Mouse (Mus musculus): ENCODE measurements at regions not wholly inside any gene's neighbourhood (a gene's known extent, or its start where the extent isn't known, plus 50 kb on each side); places are given as distances from the start of the nearest gene placed in this dataset.

DNA sequence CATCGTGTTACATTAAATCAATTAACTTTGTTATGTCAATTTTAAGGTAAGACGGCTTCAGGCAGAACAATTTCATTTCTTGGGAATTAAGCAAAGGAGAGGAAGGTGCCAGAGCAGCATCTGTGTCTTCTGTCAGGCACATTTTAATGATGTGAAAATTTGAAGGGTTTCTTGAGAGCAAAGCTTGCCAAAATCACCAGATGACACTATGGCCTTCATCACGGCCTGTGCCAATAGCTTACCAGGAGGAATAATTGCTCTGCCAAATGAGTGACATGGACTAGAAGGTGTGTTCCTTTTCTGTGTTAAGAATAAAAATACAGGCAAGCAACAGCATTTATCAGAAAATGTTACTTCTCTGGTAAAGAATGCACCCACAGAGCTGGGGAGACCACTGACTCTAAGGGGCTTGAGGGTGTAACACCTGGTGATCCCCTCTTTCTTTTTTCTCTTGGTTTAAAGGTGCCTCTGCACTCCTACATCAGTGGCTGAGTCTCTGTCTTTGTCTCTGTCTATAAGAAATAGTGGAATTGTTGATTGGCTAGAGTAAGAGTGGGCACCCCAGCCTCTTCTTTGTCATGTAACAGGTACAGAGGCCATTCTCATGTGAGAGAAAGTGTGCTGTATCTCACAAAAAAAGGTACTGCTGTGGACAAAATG lies 856.2 kb upstream of the Chrm3 start:
- H3K27me3 ChIP-seq (replicated peaks): no peaks in the 10 kb centered on the region
- no peaks in the 10 kb centered on the region for H3K9me3 ChIP-seq
- WGBS: 92% methylated on average over 3 of the region's 3 CpGs
- H3K4me3 ChIP-seq: no peak overlapping the region
- no peaks in the 10 kb centered on the region for H3K4me1 ChIP-seq
- H3K9ac ChIP-seq: no peak overlapping the region
- no peak overlapping the region for H3K4me2 ChIP-seq (replicated peaks)
- ATAC-seq (ENCODE audit: low FRiP score, low read depth): no peak
- no peaks in the 10 kb centered on the region for H3K36me3 ChIP-seq
- no peak overlapping the region for H3K27ac ChIP-seq

- H3K4me3 ChIP-seq: no peak overlapping the region
- WGBS: 95% methylated on average over 1 of the region's 1 CpGs
- no peaks in the 10 kb centered on the region for H3K27me3 ChIP-seq (replicated peaks)
- no peak overlapping the region for H3K9ac ChIP-seq
- no peak for ATAC-seq (ENCODE audit: low FRiP score, low read depth)
- no peaks in the 10 kb centered on the region for H3K9me3 ChIP-seq
- H3K4me1 ChIP-seq: no peaks in the 10 kb centered on the region
- no peak overlapping the region for H3K4me2 ChIP-seq (replicated peaks)
- H3K27ac ChIP-seq: no peak overlapping the region
- no peaks in the 10 kb centered on the region for H3K36me3 ChIP-seq
Observed at GRCm38 (mm10) chr13:11210109-11210508, 849.5 kb upstream of the Chrm3 start.

DNA sequence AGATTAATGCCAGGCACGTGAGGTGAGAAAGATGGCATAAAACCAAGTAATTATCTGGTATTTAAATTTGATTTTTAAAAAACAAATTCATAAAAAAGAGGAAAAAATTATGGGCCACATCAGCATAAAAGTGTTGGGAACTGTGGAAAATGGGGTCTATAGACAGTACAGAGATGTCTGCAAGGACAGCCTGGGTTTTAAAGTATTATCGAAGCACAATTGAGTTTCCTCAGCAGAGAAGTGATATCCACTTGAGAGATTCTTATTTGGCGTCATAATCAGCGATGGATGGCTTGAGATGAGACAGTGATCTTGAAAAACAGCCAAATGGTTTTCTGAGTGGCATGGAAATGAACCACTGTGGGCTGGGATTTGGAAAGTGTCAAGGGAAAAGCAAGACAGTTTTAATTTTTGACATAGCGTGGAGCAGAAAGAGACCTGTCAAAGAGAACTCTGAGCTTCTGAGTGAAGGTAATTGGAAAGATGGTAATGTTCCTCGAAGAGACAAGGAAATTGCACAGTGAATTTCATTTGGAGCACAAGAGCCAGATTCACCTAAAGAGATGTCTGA lies 844.7 kb upstream of the Chrm3 start:
- no peak overlapping the region for H3K27ac ChIP-seq
- H3K36me3 ChIP-seq: no peaks in the 10 kb centered on the region
- ATAC-seq (ENCODE audit: low FRiP score, low read depth): no peak
- H3K27me3 ChIP-seq (replicated peaks): no peaks in the 10 kb centered on the region
- H3K9me3 ChIP-seq: no peaks in the 10 kb centered on the region
- H3K4me3 ChIP-seq: no peak overlapping the region
- 88% methylated on average over 6 of the region's 6 CpGs for WGBS
- H3K9ac ChIP-seq: no peak overlapping the region
- no peak overlapping the region for H3K4me2 ChIP-seq (replicated peaks)
- H3K4me1 ChIP-seq: no peaks in the 10 kb centered on the region

DNA sequence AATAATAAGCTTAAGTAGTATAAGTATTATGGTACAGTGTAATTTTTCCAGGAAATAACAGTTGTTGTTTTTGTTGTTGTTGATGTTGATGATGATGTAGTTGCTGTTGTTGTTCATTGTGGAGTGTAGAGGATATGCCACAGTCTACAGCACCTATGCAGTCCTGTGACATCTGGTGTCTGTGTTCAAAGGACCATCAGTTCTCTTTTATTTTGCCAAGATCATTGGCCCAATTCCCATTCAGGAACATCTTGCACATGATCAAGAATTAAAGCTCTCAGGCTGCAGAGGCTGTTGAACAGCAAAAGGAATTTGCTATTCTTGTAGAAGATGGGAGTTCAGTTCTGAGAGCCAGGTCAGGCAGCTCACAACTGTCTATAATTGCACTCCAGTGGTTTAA lies 841.3 kb upstream of the Chrm3 start:
- no peak overlapping the region for H3K9ac ChIP-seq
- H3K4me2 ChIP-seq (replicated peaks): no peak overlapping the region
- no peaks in the 10 kb centered on the region for H3K9me3 ChIP-seq
- ATAC-seq (ENCODE audit: low FRiP score, low read depth): no peak
- no peaks in the 10 kb centered on the region for H3K27me3 ChIP-seq (replicated peaks)
- H3K4me3 ChIP-seq: no peak overlapping the region
- no peak overlapping the region for H3K27ac ChIP-seq
- no peaks in the 10 kb centered on the region for H3K36me3 ChIP-seq
- no peaks in the 10 kb centered on the region for H3K4me1 ChIP-seq

GRCm38 (mm10) chr13:11192471-11192870 lies 831.8 kb upstream of the Chrm3 start:
- Histone ChIP-seq H3K9ac (no peak overlapping the region), H3K36me3 (no peaks in the 10 kb centered on the region), H3K4me3 (no peak overlapping the region), H3K27ac (no peak overlapping the region), H3K4me1 (no peaks in the 10 kb centered on the region), H3K27me3 (replicated peaks) (no peaks in the 10 kb centered on the region), H3K4me2 (replicated peaks) (no peak overlapping the region), H3K9me3 (no peaks in the 10 kb centered on the region)
- ATAC-seq (ENCODE audit: low FRiP score, low read depth): no peak
- WGBS: 86% methylated on average over 8 of the region's 8 CpGs

- no peak for ATAC-seq (ENCODE audit: low FRiP score, low read depth)
- no peaks in the 10 kb centered on the region for H3K9me3 ChIP-seq
- H3K4me1 ChIP-seq: no peaks in the 10 kb centered on the region
- no peaks in the 10 kb centered on the region for H3K27me3 ChIP-seq (replicated peaks)
- no peak overlapping the region for H3K4me2 ChIP-seq (replicated peaks)
- no peak overlapping the region for H3K4me3 ChIP-seq
- H3K9ac ChIP-seq: no peak overlapping the region
- no peaks in the 10 kb centered on the region for H3K36me3 ChIP-seq
- H3K27ac ChIP-seq: no peak overlapping the region
Observed at GRCm38 (mm10) chr13:11181191-11181590, 820.5 kb upstream of the Chrm3 start.

GRCm38 (mm10) chr13:11180356-11180755 lies 819.7 kb upstream of the Chrm3 start:
- Histone ChIP-seq H3K27me3 (replicated peaks) (no peaks in the 10 kb centered on the region), H3K36me3 (no peaks in the 10 kb centered on the region), H3K9me3 (no peaks in the 10 kb centered on the region), H3K4me3 (no peak overlapping the region), H3K27ac (no peak overlapping the region), H3K4me2 (replicated peaks) (no peak overlapping the region), H3K4me1 (no peaks in the 10 kb centered on the region), H3K9ac (no peak overlapping the region)
- WGBS: 84% methylated on average over 1 of the region's 1 CpGs
- ATAC-seq (ENCODE audit: low FRiP score, low read depth): no peak

GRCm38 (mm10) chr13:11178586-11178985 lies 817.9 kb upstream of the Chrm3 start:
- H3K4me2 ChIP-seq (replicated peaks): no peak overlapping the region
- ATAC-seq (ENCODE audit: low FRiP score, low read depth): no peak
- 90% methylated on average over 2 of the region's 2 CpGs for WGBS

GRCm38 (mm10) chr13:11177642-11178420 lies 817.2 kb upstream of the Chrm3 start:
- H3K36me3 ChIP-seq: no peaks in the 10 kb centered on the region
- no peaks in the 10 kb centered on the region for H3K9me3 ChIP-seq
- no peaks in the 10 kb centered on the region for H3K4me1 ChIP-seq
- H3K9ac ChIP-seq: no peak overlapping the region
- WGBS: 83% methylated on average over 6 of the region's 6 CpGs
- no peak overlapping the region for H3K4me2 ChIP-seq (replicated peaks)
- ATAC-seq (ENCODE audit: low FRiP score, low read depth): no peak
- no peaks in the 10 kb centered on the region for H3K27me3 ChIP-seq (replicated peaks)
- no peak overlapping the region for H3K4me3 ChIP-seq
- no peak overlapping the region for H3K27ac ChIP-seq

More at GRCm38 (mm10) chr13:11178586-11178985, 817.9 kb upstream of the Chrm3 start:
- H3K4me3 ChIP-seq: no peak overlapping the region
- no peaks in the 10 kb centered on the region for H3K27me3 ChIP-seq (replicated peaks)
- no peaks in the 10 kb centered on the region for H3K36me3 ChIP-seq
- H3K4me1 ChIP-seq: no peaks in the 10 kb centered on the region
- H3K9me3 ChIP-seq: no peaks in the 10 kb centered on the region
- H3K9ac ChIP-seq: no peak overlapping the region
- no peak overlapping the region for H3K27ac ChIP-seq

- Histone ChIP-seq H3K4me1 (no peaks in the 10 kb centered on the region), H3K27ac (no peak overlapping the region), H3K4me2 (replicated peaks) (no peak overlapping the region), H3K9me3 (no peaks in the 10 kb centered on the region), H3K27me3 (replicated peaks) (no peaks in the 10 kb centered on the region), H3K36me3 (no peaks in the 10 kb centered on the region), H3K4me3 (no peak overlapping the region), H3K9ac (no peak overlapping the region)
- WGBS: 82% methylated on average over 5 of the region's 5 CpGs
- ATAC-seq (ENCODE audit: low FRiP score, low read depth): no peak
Observed at GRCm38 (mm10) chr13:11167115-11167514, 806.5 kb upstream of the Chrm3 start.

DNA sequence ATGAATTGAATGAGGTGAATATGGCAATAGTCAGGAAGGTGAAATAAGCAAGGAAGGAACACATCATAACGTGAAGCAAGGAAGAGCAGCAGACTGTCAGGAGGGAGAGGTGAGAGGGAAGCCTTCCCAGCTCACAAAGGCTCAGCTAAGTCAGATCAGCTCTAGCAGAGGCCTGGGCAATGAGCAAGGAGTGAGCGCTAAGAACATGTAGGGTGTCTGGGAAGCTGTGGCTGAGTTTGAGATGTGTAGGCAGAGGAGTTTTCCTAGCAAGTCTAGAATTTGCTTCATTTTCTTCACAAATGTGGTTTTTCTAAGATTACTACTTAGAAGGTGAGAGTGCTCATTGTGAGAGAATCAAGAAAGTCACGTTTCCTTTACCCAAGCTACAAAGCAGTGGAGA lies 803.5 kb upstream of the Chrm3 start:
- no peak overlapping the region for H3K4me3 ChIP-seq
- H3K4me1 ChIP-seq: no peaks in the 10 kb centered on the region
- no peak overlapping the region for H3K27ac ChIP-seq
- H3K36me3 ChIP-seq: no peaks in the 10 kb centered on the region
- H3K9me3 ChIP-seq: no peaks in the 10 kb centered on the region
- 76% methylated on average over 3 of the region's 3 CpGs for WGBS
- ATAC-seq (ENCODE audit: low FRiP score, low read depth): no peak
- no peak overlapping the region for H3K9ac ChIP-seq
- no peak overlapping the region for H3K4me2 ChIP-seq (replicated peaks)
- no peaks in the 10 kb centered on the region for H3K27me3 ChIP-seq (replicated peaks)

- Histone ChIP-seq H3K9me3 (no peaks in the 10 kb centered on the region), H3K4me2 (replicated peaks) (no peak overlapping the region), H3K36me3 (no peaks in the 10 kb centered on the region), H3K27ac (no peak overlapping the region), H3K9ac (no peak overlapping the region), H3K27me3 (replicated peaks) (no peaks in the 10 kb centered on the region), H3K4me3 (no peak overlapping the region), H3K4me1 (no peaks in the 10 kb centered on the region)
- no peak for ATAC-seq (ENCODE audit: low FRiP score, low read depth)
- 87% methylated on average over 3 of the region's 3 CpGs for WGBS
Observed at GRCm38 (mm10) chr13:11147268-11147667, 786.6 kb upstream of the Chrm3 start.

GRCm38 (mm10) chr13:11107693-11108092 lies 747.0 kb upstream of the Chrm3 start:
- H3K27me3 ChIP-seq (replicated peaks): no peaks in the 10 kb centered on the region
- no peak overlapping the region for H3K9ac ChIP-seq
- H3K4me3 ChIP-seq: no peak overlapping the region
- no peak overlapping the region for H3K27ac ChIP-seq
- H3K36me3 ChIP-seq: no peaks in the 10 kb centered on the region
- H3K9me3 ChIP-seq: no peaks in the 10 kb centered on the region
- ATAC-seq (ENCODE audit: low FRiP score, low read depth): no peak
- no peak overlapping the region for H3K4me2 ChIP-seq (replicated peaks)
- H3K4me1 ChIP-seq: no peaks in the 10 kb centered on the region
- 90% methylated on average over 2 of the region's 2 CpGs for WGBS
